Mouse (Mus musculus): Measurements from ENCODE around the gene Nubpl.

The Nubpl gene

DNA sequence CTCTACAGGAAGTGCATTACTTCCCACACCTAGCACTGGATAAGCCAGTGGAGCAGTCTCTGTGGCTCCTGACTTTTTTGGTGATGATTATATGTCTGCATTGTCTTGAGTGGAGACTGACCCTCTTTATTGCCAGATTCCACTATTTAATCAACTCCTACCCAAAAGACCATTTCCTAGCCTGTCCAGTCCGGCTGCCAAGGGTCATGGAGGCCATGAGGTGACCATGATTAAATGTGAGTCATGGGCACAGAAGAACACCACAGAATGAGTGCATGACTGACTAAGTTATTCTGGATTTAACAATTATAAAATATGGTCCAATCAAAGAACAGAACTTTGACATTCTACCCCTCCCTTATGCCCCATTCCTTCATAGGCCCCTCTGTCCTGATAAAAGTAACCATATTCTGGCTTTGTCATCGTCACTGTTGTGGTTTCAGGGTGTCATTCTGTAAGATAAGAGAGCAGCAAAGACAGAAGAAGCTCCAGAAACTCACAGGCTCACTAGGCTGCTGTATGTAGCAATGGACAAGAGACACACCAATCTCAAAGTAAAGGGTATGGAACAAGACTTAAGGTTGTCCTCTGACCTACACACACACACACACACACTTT is 240.7 kb downstream of the Nubpl start:
- DNase-seq: no peak

DNA sequence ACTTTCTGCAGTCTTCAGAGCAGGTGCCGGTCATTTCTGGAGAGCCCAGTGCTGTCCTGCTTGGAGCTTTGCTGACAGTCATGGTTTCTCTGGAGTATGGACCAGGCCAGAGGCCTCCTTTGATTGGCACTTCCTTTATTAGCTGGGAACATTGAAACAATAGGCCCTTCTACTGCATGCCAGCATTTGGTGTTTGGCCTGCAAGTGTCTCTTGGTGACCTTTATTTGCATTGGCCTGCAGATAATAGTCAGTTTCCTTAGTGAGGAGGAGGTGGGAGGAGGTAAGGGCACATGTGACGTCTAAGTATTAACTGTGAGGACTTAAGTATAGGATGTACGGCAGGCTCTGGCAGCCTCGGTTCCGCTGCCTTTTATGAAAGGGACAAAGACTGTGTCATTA is 249.1 kb downstream of the Nubpl start:
- peak in 1 of 2 experiments; percentile 28 for DNase-seq

DNA sequence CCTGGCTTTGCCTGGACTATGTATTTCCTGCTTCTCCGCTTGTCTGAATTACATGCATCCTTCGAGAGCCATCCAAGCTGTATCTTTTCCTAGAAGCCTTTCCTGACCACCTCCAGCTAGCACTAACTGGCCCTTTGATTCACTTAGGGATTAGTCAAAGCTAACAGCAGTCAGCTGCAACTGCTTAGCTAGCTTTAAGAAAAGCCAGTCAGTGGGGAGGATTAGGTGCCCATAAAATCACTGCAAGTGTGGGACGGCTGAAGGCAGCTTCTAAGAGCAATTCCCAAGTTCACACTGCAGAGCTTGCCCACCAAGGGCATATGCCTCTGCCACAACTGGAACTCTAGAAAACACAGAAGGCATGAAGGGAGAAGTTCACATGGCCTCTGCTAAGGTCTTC is 252.7 kb downstream of the Nubpl start:
- no peak for DNase-seq

DNA sequence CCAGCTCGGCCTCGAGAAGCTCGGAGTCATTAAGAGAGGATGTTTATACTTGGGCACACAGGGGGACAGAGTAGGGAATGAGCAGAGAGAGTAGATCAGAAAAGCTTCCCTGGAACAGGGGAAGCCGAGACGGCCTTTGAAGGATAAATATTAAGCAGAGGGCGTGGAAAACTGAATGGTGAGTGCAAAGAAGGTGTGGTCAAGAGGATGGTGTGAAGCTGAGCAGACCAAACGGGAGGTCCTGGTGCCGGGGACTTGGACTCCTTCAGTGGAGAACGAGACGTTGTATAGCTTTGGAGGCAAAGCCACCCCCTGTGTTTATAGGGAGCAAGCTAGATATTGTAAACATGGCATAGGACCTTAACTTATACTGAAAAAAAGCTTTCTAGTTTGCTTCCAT is 261.9 kb downstream of the Nubpl start:
- no peak for DNase-seq

DNA sequence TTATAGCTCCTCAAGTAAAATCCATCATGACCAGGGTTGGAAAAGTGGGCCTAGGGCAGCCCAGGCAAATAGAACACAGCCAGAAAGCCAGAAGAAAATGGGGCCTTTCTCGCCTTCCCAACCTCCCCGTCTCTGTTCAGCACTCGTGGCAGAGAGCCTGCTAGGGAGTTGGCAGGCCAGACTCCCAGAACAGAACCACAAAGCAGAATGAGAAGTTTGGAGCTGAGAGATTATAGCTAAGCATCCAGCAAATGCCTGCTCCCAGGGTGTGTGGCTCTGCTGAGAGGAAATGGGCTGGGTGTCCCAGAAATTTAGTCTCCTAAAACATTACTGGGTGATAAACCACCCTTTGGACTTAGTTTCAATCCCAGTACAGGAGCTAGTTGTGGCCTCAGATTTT is 262.6 kb downstream of the Nubpl start:
- DNase-seq: no peak

DNA sequence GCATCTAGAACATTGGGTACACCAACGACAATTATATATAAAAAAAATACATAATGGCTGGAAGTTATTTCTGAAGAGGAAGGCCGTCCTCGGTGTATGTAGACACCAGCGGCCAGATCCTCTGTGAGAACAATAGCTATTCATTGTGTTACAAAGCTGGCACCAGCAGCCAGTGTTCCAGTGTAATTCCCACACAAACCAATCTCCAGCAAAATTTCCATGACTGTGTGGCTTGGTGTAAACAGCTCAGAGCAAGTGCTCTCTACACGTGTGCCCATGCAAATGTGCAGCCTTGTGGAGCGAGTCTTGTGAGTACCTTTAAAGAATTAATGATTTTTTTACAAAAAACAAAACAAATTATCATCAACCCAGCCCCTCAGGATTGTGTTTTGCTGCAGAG is 263.7 kb downstream of the Nubpl start:
- peak in 1 of 2 experiments; percentile 28 for DNase-seq
